Comparison of ENCODE assay signal across 10 mouse cellular contexts in the genomic region with DNA sequence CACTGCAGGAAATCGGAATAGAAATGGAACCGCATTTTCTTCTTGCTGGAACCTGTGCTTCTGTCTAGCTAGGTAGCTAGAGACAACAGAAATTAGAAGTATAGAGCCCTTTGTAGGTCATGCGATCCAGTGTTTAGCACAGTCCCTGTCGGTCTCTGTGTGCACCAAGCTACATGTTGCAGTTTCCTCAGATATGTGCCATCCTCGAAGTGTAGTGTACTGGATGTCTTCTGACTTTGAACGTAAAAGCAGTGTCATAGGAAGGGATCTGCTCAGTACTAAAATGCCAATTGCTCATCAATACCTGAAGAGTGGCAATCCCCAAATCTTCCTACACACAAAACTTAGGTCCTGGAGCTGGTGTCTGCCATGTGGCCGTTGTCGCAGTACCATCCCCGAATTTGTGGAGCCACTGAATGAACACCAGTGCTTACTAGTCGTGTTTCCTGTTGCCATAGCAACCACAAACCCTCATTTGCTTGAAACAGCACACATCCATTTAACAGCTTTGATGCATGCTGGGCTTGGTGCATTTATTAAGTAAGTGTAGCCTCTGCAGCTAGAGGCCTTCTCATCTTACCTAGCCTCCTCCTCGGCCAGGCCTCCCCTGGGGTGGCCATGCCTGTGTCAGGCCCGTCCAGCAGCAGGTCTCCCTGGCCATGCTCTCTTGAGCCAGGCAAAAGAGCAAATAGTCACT.
DNase-seq lines count a peak whose midpoint lies in the region; ATAC-seq lines count a peak whose summit lies in the region.
"Had no signal": no experiment of that assay in that cellular context is flagged by ENCODE, and none has a peak within 500 bp of the region (broad histone marks: within the 10 kb centered on the region; RNA-seq: fewer than 3 reads in every experiment).

No protein-coding gene starts in this region.

- no peaks in the 10 kb centered on the region for H3K36me3 ChIP-seq in embryonic facial prominence, embryonic 11.5 days (replicated peaks; ENCODE audit: control insufficient read depth, insufficient read depth, low read depth, low read length)
- 0 out of 2 replicates have a peak, but pooled peaks cover 5% of the 10 kb centered on the region for H3K36me3 ChIP-seq in embryonic facial prominence, embryonic 10.5 days (replicated peaks)
- no peaks in the 10 kb centered on the region for H3K36me3 ChIP-seq in midbrain, embryonic 14.5 days (ENCODE audit: control insufficient read depth, insufficient read depth, low read length)
- 0 out of 2 replicates have a peak, but pooled peaks cover 3% of the 10 kb centered on the region for H3K36me3 ChIP-seq in kidney, embryonic 16.5 days (ENCODE audit: insufficient read depth, low read length)

- no peaks in the 10 kb centered on the region; the same call in 1 of the 2 replicates for H3K4me1 ChIP-seq in embryonic facial prominence, embryonic 11.5 days (ENCODE audit: control insufficient read depth, insufficient read depth, low read length)
- H3K4me1 ChIP-seq in embryonic facial prominence, embryonic 10.5 days, result peaks cover 21% of the 10 kb centered on the region
- peaks cover 36% of the 10 kb centered on the region for H3K4me1 ChIP-seq in midbrain, embryonic 14.5 days (ENCODE audit: control insufficient read depth, insufficient read depth, low read length)
- peaks cover 18% of the 10 kb centered on the region for H3K4me1 ChIP-seq in kidney, embryonic 16.5 days (ENCODE audit: insufficient read depth, low read length)

- H3K27ac ChIP-seq in embryonic facial prominence, embryonic 11.5 days (replicated peaks; ENCODE audit: low read depth, low read length), result no peak overlapping the region
- H3K27ac ChIP-seq in embryonic facial prominence, embryonic 10.5 days (replicated peaks), result no peak overlapping the region
- H3K27ac ChIP-seq in midbrain, embryonic 14.5 days (replicated peaks; ENCODE audit: low read depth, low read length), result peak overlapping the region; percentile 70; the same call in 1 of the 2 replicates
- no peak overlapping the region for H3K27ac ChIP-seq in kidney, embryonic 16.5 days (ENCODE audit: low read length)
- H3K27ac ChIP-seq: heart, adult 2 months had no signal

- no peak overlapping the region for H3K4me3 ChIP-seq in embryonic facial prominence, embryonic 11.5 days (ENCODE audit: low read depth, low read length)
- H3K4me3 ChIP-seq in embryonic facial prominence, embryonic 10.5 days, result no peak overlapping the region
- H3K4me3 ChIP-seq in midbrain, embryonic 14.5 days (replicated peaks; ENCODE audit: low read depth, low read length), result no peak overlapping the region
- H3K4me3 ChIP-seq in kidney, embryonic 16.5 days (ENCODE audit: low read length), result no peak overlapping the region
- H3K4me3 ChIP-seq: heart, adult 2 months had no signal

- no peak overlapping the region for H3K9ac ChIP-seq in embryonic facial prominence, embryonic 11.5 days (replicated peaks; ENCODE audit: low read length)
- H3K9ac ChIP-seq in midbrain, embryonic 14.5 days (replicated peaks; ENCODE audit: low read length), result no peak overlapping the region; the same call in 1 of the 2 replicates
- H3K9ac ChIP-seq in kidney, embryonic 16.5 days (replicated peaks; ENCODE audit: low read length), result no peak overlapping the region

- peak; percentile 49 for DNase-seq in embryonic facial prominence, embryonic 11.5 days (ENCODE audit: low spot score)
- no peak for DNase-seq in embryonic facial prominence, embryonic 10.5 days (ENCODE audit: low spot score)
- peak; percentile 32 for DNase-seq in MN1 (ENCODE audit: low spot score)
- peak; percentile 84 for DNase-seq in forelimb bud, embryonic 11.5 days (ENCODE audit: low read depth, low spot score)
- DNase-seq in midbrain, embryonic 14.5 days, result peak; percentile 89
- no peak for DNase-seq in spleen, postnatal 4 days (ENCODE audit: low spot score in 2 of 2)
- no peak for DNase-seq in lung, adult 18-20 months
- DNase-seq: heart, adult 2 months; lung, adult 2 months had no signal

- no peaks in the 10 kb centered on the region for H3K27me3 ChIP-seq in embryonic facial prominence, embryonic 11.5 days (ENCODE audit: control insufficient read depth, insufficient read depth, low read length)
- no peaks in the 10 kb centered on the region for H3K27me3 ChIP-seq in embryonic facial prominence, embryonic 10.5 days (replicated peaks; ENCODE audit: low read depth, poor library complexity, severe bottlenecking)
- H3K27me3 ChIP-seq in midbrain, embryonic 14.5 days (ENCODE audit: control insufficient read depth, insufficient read depth, low read length), result no peaks in the 10 kb centered on the region
- no peaks in the 10 kb centered on the region for H3K27me3 ChIP-seq in kidney, embryonic 16.5 days (ENCODE audit: insufficient read depth, low read length)

- no peak overlapping the region for H3K4me2 ChIP-seq in embryonic facial prominence, embryonic 11.5 days (ENCODE audit: low read depth, low read length)
- H3K4me2 ChIP-seq in midbrain, embryonic 14.5 days (ENCODE audit: low read length), result no peak overlapping the region; the same call in 1 of the 2 replicates
- H3K4me2 ChIP-seq in kidney, embryonic 16.5 days (replicated peaks; ENCODE audit: low read depth, low read length), result no peak overlapping the region

- no peaks in the 10 kb centered on the region for H3K9me3 ChIP-seq in embryonic facial prominence, embryonic 11.5 days (replicated peaks; ENCODE audit: control insufficient read depth, low read length)
- no peaks in the 10 kb centered on the region for H3K9me3 ChIP-seq in embryonic facial prominence, embryonic 10.5 days
- no peaks in the 10 kb centered on the region for H3K9me3 ChIP-seq in midbrain, embryonic 14.5 days (ENCODE audit: control insufficient read depth, low read length)
- no peaks in the 10 kb centered on the region for H3K9me3 ChIP-seq in kidney, embryonic 16.5 days (ENCODE audit: low read length)

- no peak for ATAC-seq in embryonic facial prominence, embryonic 11.5 days (replicated peaks; ENCODE audit: insufficient number of reproducible peaks, low FRiP score, low TSS enrichment, low read depth)
- ATAC-seq in midbrain, embryonic 14.5 days (ENCODE audit: low FRiP score, low TSS enrichment), result peak; percentile 55; the same call in 1 of the 2 replicates
- no peak for ATAC-seq in kidney, embryonic 16.5 days (ENCODE audit: low FRiP score, low TSS enrichment)

- WGBS in embryonic facial prominence, embryonic 11.5 days, result 60% methylated on average over 12 of the region's 12 CpGs
- 58% methylated on average over 12 of the region's 12 CpGs for WGBS in embryonic facial prominence, embryonic 10.5 days
- WGBS in midbrain, embryonic 14.5 days, result 36% methylated on average over 12 of the region's 12 CpGs
- 55% methylated on average over 12 of the region's 12 CpGs for WGBS in kidney, embryonic 16.5 days

Comparison
In these comparisons a context has a peak if more than half of its experiments do, and no peak if none do; other contexts are left out.
1. DNase-seq: peak in embryonic facial prominence, embryonic 11.5 days (single experiment), MN1 (single experiment), forelimb bud, embryonic 11.5 days (single experiment) and midbrain, embryonic 14.5 days (single experiment); none in embryonic facial prominence, embryonic 10.5 days (single experiment), spleen, postnatal 4 days (0 of 2) and lung, adult 18-20 months (0 of 2).